Mouse (Mus musculus) right cerebral cortex, adult 18-20 months (tissue): ENCODE data around the gene Vhl.
"Not testable (repeated sequence)": the region's sequence is repeated elsewhere in the genome, so short reads cannot be mapped to it uniquely, and the experiment has no call there.

Experiments used
- DNase-seq: peaks from one replicate; pipeline ENCODE4 v3.0.0; 2022; ENCODE audit warnings: mixed read lengths

Gene Vhl

DNA sequence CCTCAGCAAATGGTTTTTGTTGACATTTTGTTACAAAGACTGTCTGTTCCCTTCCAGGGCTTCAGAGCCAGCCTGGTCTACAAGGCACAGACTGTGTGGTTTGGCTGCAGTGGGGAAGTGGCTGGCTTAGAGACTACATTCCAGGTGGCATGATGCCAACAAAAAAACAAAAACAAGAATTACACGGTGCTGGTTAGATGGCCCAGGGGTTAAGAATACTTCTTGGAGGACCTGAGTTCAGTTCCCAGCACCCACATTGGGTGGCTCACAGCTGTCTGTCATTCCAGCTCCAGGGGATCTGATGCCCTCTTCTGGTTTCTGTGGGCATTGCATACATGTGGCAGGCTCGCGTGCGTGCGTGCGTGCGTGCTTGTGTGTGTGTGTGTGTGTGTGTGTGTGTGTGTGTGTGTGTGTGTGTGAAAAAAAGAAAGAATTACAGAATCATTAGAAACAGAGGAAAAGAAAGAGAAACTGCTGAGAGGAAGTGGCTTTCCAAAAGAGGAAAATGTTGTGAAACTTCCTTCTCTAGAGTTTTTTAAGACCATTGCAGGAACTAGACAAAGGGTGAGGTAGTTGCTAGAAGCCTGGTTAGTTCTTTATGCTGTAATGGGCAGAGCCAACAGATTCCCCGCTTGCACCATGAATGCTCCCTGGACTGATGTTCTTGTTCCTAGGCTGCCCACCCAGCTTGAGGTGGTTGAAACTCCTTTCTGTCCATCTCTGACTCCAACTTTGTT is 39.4 kb downstream of the Vhl start:
- no peak for DNase-seq

DNA sequence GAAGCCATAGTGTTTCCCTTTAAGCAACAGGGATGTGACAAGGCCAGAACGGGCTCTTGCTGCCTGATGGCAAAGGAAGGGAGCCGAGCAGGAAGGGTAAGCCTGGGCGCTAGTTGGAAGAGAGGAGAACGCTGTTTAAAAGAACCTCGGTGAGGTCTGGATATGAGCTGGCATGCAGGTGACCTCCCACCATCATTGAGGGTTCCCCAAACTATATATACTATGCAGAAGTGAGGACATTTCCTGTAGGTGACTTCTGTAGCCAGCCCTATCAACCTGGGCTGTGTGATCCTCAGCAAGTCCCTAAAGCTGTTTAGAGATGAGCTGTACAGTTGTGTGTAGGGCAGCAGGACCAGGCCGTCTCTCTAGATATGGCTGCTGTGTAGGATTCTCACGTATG is 40.5 kb downstream of the Vhl start:
- no peak for DNase-seq

DNA sequence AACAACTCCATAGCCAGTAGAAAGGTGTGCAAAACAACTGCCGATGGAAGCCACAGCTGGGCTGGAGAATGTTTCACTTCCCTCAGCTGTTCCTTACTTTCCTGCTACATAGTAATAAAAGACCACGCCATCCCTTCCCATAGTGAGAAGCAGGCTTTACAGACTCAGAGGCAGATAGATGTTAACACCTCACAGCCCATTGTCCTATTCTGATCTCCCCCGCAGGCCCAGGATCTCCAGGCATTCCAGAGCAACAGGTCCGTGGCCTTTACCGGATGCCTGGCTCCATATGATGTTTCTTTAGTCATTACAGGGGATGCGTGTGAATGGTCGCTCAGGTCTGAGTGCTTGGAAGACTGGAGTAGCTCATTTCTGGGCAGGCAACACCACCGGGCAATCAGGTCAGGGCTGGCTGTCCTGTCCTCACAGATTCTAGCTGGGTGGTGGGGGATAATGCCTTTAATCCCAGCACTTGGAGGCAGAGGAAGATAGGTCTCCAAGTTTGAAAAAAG is 43.9 kb downstream of the Vhl start:
- DNase-seq, result no peak

- DNase-seq, result no peak
Observed at GRCm38 (mm10) chr6:113668287-113669154, 44.8 kb downstream of the Vhl start.

GRCm38 (mm10) chr6:113669821-113670220 is 46.1 kb downstream of the Vhl start:
- DNase-seq, result no peak

GRCm38 (mm10) chr6:113672029-113672428 is 48.3 kb downstream of the Vhl start:
- DNase-seq, result not testable (repeated sequence)

DNA sequence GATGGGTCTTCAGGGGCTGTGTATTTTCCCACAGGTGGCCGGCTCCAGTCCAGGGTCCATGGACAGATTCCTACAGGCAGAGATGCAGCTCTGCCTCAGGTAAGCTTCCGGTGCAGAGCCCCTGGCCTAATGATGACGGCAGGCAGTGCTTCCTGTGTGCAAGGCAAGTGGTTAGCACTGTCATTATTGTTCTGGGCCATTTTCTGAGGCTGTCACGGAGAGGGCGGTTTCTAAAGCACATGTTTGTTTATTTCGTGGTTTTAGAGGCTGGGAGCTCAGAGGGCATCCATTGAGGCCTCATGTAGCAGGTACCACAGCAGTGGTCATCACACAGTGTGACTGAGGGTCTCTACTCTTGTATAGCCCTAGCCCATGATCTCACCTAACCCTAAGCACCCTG is 49.2 kb downstream of the Vhl start:
- DNase-seq, result no peak

DNA sequence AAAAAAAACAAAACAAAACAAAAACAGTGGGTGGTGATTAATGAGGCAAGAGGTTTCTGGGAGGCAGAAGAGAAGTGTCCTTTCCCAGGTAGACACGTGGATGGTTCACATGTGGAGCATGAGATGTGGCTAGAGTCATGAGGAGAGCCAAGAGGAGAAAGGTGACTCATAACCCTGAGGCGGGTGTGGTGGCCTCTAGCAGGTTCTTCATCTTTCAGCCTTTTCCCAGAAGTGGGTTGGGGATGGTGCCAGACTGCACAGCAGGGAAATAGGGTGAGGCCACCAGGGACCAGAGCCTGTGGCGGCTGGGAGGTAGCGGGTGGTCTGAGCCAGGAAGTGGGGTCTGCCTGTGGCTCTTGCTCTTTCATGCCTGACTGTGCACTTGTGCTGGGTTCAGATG is 51.5 kb downstream of the Vhl start:
- no peak for DNase-seq

GRCm38 (mm10) chr6:113675991-113676390 is 52.2 kb downstream of the Vhl start:
- no peak for DNase-seq

GRCm38 (mm10) chr6:113677070-113677734 is 53.4 kb downstream of the Vhl start:
- no peak for DNase-seq

DNA sequence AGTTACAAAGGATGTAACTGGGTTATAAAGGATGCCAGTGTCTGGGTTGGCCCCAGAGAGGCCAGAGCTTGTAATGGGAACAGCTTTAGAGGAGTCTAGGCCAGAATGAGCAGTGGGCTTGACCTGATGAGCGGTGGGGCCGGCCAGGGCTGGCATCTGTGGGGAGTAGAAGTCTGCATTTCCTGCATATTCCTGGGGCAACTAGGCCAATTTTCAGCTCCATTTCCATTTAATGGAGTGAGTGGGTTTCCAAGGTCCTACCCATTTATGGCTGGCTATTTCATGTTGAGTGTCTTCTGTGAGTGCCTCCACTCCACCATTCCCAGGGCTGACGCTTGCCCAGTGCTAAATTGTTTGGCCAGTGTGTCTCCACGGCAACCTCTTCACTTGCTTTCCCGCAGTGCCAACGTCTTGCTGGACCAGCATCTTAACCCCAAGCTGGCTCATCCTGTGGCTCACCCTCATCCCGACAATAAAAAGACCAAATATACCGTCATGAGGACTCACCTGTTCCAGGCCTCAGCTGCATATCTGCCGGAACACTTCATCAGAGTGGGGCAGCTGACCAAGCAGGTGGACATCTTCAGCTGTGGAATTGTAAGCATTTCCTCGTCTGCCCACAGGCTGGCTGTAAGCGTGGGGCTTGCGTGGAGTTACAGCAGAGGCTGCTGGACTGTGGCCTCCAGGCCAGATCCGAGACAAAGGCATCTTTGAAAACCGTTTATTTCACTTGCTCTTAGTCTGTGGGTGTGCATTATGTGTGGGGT is 54.7 kb downstream of the Vhl start:
- no peak for DNase-seq

DNA sequence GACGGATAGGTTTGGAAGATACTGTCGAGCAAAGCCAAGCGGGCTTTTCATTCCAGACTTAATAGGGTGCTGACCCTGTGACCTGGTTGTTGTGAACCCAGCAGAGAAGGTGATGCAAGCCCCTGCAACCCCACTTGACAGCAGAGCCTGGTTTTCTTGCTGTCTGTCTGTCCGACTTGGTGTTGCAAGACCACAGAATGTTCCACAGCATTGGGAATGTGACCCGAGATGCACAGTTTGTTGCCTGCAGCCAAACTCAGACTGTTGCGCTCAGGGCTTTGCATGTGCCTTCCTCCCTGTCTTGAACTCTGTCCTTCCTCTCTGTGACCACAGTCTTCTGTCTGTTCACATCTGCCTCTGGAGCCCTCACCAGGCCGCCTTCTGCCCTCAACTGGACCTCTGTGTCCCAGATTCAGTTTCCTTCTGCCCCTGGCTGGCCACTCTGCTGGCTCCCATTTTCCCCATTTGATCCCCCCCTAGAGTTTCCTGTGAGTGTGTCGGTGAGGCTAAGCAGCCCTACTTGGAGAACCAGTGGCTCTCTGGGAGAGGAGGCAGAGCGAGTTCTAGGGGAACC is 56.3 kb downstream of the Vhl start:
- no peak for DNase-seq
